Mouse (Mus musculus): ENCODE data around the gene Espn.

DNA sequence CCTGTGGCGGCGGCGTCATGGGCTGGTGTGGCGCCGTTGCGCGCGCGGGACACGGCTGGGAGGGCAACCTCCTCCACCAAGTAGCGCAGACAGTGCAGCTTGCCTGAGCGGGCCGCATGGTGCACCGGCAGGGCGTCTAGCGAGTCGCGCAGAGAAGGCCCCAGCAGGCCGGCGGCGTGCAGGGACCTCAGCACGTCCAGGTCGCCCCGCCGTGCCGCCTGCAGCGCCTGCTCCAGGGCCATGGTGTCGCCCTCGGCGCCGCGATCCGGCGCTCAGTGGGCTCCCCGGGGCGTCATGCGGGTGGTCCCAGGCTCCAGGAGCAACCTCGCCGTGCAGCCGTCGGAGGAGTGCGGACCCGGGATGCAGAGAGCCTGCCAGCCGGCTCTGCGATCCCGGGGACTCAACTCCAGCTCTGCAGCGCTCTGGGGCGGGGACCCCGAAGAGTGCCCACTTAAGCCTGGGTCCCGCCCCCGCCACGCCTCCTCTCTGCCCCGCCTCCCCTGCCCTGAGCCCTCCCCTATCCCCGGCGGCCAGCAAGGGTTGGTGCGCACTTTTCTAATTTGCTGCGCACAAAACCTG lies at the start of gene Espn:
- TF ChIP-seq MAFK (IDR thresholded peaks at IDR 0.05; ENCODE audit: insufficient read depth, low read depth, low read length): no peak
- TF ChIP-seq ZC3H11A (IDR thresholded peaks at IDR 0.05; ENCODE audit: borderline replicate concordance, low read depth, low read length): no peak
- TF ChIP-seq HCFC1 (IDR thresholded peaks at IDR 0.05; ENCODE audit: borderline replicate concordance, insufficient read depth, low read length): no peak
